Mouse (Mus musculus) midbrain, postnatal 0 days (tissue): ENCODE data around the gene Clic1. TPM values are rescaled to one million over a fixed set of nuclear protein-coding genes. Genes with fewer than 3 reads are reported as not detected.

Experiments
- ATAC-seq: fragments of 200-750 bp; cut with Nextera tagmentation; 2 replicates; pipeline ENCODE4 v1.8.0; 2017; ENCODE audit warnings: moderate number of reproducible peaks, mild to moderate bottlenecking, moderate TSS enrichment, moderate library complexity; ENCODE audit not compliant: low FRiP score
- DNase-seq: peaks from one replicate; pipeline ENCODE4 v3.0.0-alpha.2; 2015; ENCODE audit warnings: low spot score
- H3K27ac ChIP-seq: fragments of 300-500 bp; sonication (generic); 2 replicates; pipeline ENCODE4 v1.5.1; 2014; ENCODE audit warnings: low read depth, mild to moderate bottlenecking, low read length, mixed read lengths
- H3K27me3 ChIP-seq: fragments of 300-500 bp; sonication (generic); 2 replicates; pipeline ENCODE4 v1.6.1; 2014; ENCODE audit warnings: low read length, control low read depth, mixed read lengths; ENCODE audit not compliant: insufficient read depth
- H3K36me3 ChIP-seq: fragments of 300-500 bp; sonication (generic); 2 replicates; pipeline ENCODE4 v1.6.1; 2014; ENCODE audit warnings: low read length, control low read depth, mixed read lengths; ENCODE audit not compliant: insufficient read depth
- H3K4me1 ChIP-seq: fragments of 300-500 bp; sonication (generic); 2 replicates; pipeline ENCODE4 v1.6.1; 2014; ENCODE audit warnings: mild to moderate bottlenecking, control low read depth, antibody characterized with exemption, low read length, mixed read lengths; ENCODE audit not compliant: insufficient read depth
- H3K4me2 ChIP-seq: fragments of 300-500 bp; sonication (generic); 2 replicates; pipeline ENCODE4 v1.6.1; 2014; ENCODE audit warnings: low read depth, mild to moderate bottlenecking, low read length, mixed read lengths; ENCODE audit not compliant: poor library complexity, severe bottlenecking
- H3K4me3 ChIP-seq: fragments of 300-500 bp; sonication (generic); 2 replicates; pipeline ENCODE4 v1.5.1; 2014; ENCODE audit warnings: low read depth, mild to moderate bottlenecking, low read length, moderate library complexity
- H3K9ac ChIP-seq: fragments of 300-500 bp; sonication (generic); replicated peaks from 2 replicates; pipeline ENCODE4 v1.6.1; 2014; ENCODE audit warnings: mild to moderate bottlenecking, low read length, moderate library complexity, mixed read lengths; ENCODE audit not compliant: poor library complexity, severe bottlenecking
- H3K9me3 ChIP-seq: fragments of 300-500 bp; sonication (generic); 2 replicates; pipeline ENCODE4 v1.6.1; 2016; ENCODE audit warnings: low read length, control low read depth
- CTCF ChIP-seq: IDR thresholded peaks from 2 replicates; pipeline ENCODE4 v1.5.1; 2016; ENCODE audit warnings: antibody characterized with exemption, mild to moderate bottlenecking
- WGBS: fragments of 180-500 bp; shearing (Covaris S2); extraction: QIAGEN DNeasy Blood & Tissue Kit; methylation state at CpG from one replicate; pipeline ENCODE4 v1.1.7; 2014; 5-methylcytosine and 5-hydroxymethylcytosine counted together
- polyA plus RNA-seq: library from polyadenylated mRNA; unstranded; fragments of >200 nt; fragmentation: Nextera tagmentation; extraction: Ambion mirVana; gene quantifications from 2 replicates; pipeline ENCODE4 v1.2.1, GENCODE M21; 2015
- total RNA-seq: library from RNA; depleted of rRNA; stranded (reverse); fragments of >200 nt; gene quantifications from 2 replicates; pipeline ENCODE4 v1.2.3, GENCODE M21; 2014

The Clic1 gene
- total and polyA plus RNA-seq, 2 experiments from 2014 or later, result 33.4 to 41.9 TPM

- no peak for TF ChIP-seq CTCF
- WGBS, result 81% methylated on average over 6 of the region's 6 CpGs
Measured at GRCm38 (mm10) chr17:35034896-35035295, 14.9 kb upstream of the Clic1 start.

GRCm38 (mm10) chr17:35039121-35039873 lies 10.5 kb upstream of the Clic1 start:
- H3K4me2 ChIP-seq, result no peak overlapping the region
- DNase-seq (no peak), ATAC-seq (no peak)
- H3K36me3 ChIP-seq, result no peaks in the 10 kb centered on the region
- TF ChIP-seq CTCF, result no peak
- H3K27ac ChIP-seq, result no peak overlapping the region
- H3K27me3 ChIP-seq, result no peaks in the 10 kb centered on the region
- no peak overlapping the region for H3K9ac ChIP-seq
- WGBS, result 90% methylated on average over 11 of the region's 11 CpGs
- H3K4me1 ChIP-seq, result no peaks in the 10 kb centered on the region
- no peaks in the 10 kb centered on the region for H3K9me3 ChIP-seq
- H3K4me3 ChIP-seq, result no peak overlapping the region

More at GRCm38 (mm10) chr17:35034896-35035295, 14.9 kb upstream of the Clic1 start:
- ATAC-seq, result no peak
- Histone ChIP-seq H3K9ac (no peak overlapping the region), H3K4me1 (no peaks in the 10 kb centered on the region), H3K4me3 (no peak overlapping the region), H3K9me3 (no peaks in the 10 kb centered on the region), H3K27ac (no peak overlapping the region), H3K4me2 (no peak overlapping the region), H3K27me3 (no peaks in the 10 kb centered on the region), H3K36me3 (no peaks in the 10 kb centered on the region)
- DNase-seq, result no peak

- WGBS, result 94% methylated on average over 4 of the region's 4 CpGs
- no peak overlapping the region for H3K4me3 ChIP-seq
- H3K27me3 ChIP-seq, result no peaks in the 10 kb centered on the region
- DNase-seq (no peak), ATAC-seq (no peak)
- no peak overlapping the region for H3K27ac ChIP-seq
- TF ChIP-seq CTCF, result no peak
- no peak overlapping the region for H3K9ac ChIP-seq
- no peaks in the 10 kb centered on the region for H3K9me3 ChIP-seq
- no peak overlapping the region for H3K4me2 ChIP-seq
- H3K36me3 ChIP-seq, result no peaks in the 10 kb centered on the region
- no peaks in the 10 kb centered on the region; the same call in 1 of the 2 replicates for H3K4me1 ChIP-seq
Measured at GRCm38 (mm10) chr17:35043794-35044193, 6.0 kb upstream of the Clic1 start.

GRCm38 (mm10) chr17:35044904-35045806 lies 4.6 kb upstream of the Clic1 start:
- WGBS, result 84% methylated on average over 7 of the region's 7 CpGs
- Histone ChIP-seq H3K9me3 (no peaks in the 10 kb centered on the region), H3K4me1 (no peaks in the 10 kb centered on the region; the same call in 1 of the 2 replicates), H3K27me3 (no peaks in the 10 kb centered on the region), H3K4me3 (no peak overlapping the region; the same call in 1 of the 2 replicates), H3K9ac (peak overlapping the region; percentile 77; the same call in 1 of the 2 replicates), H3K27ac (no peak overlapping the region), H3K36me3 (no peaks in the 10 kb centered on the region), H3K4me2 (peak overlapping the region; percentile 98)
- DNase-seq (no peak), ATAC-seq (no peak)
- no peak for TF ChIP-seq CTCF

GRCm38 (mm10) chr17:35045807-35046680 lies 3.7 kb upstream of the Clic1 start:
- peak overlapping the region; percentile 98 for H3K4me2 ChIP-seq
- H3K4me3 ChIP-seq, result peak overlapping the region; percentile 59
- TF ChIP-seq CTCF, result no peak
- WGBS, result 6% methylated on average over 39 of the region's 48 CpGs
- H3K9ac ChIP-seq, result peak overlapping the region; percentile 77
- peak overlapping the region; percentile 47; the same call in 1 of the 2 replicates for H3K27ac ChIP-seq
- no peak for DNase-seq
- H3K36me3 ChIP-seq, result no peaks in the 10 kb centered on the region
- no peaks in the 10 kb centered on the region for H3K27me3 ChIP-seq
- no peaks in the 10 kb centered on the region for H3K9me3 ChIP-seq
- ATAC-seq, result peak; percentile 17
- no peaks in the 10 kb centered on the region; the same call in 1 of the 2 replicates for H3K4me1 ChIP-seq
